Mouse (Mus musculus) heart, postnatal 14 days (tissue): ENCODE measurements around the gene AU022252. TPM values are rescaled to one million over a fixed set of nuclear protein-coding genes. Genes with fewer than 3 reads are reported as not detected.
"Not testable (repeated sequence)": the region's sequence is repeated elsewhere in the genome, so short reads cannot be mapped to it uniquely, and the experiment has no call there.

Experiments
- DNase-seq, 2 experiments: peaks; one replicate each; pipeline ENCODE4 v3.0.0; 2021 to 2022
- intact Hi-C: fragments of 180-260 bp; cut with DNase I; formaldehyde crosslinking; loops from one replicate; pipeline ENCODE4 v1.15.1; 2025
- long read RNA-seq, 2 experiments: library from polyadenylated mRNA; stranded (forward); transcript quantifications; one replicate each; pipeline ENCODE4 v2.0.0; 2021
- total RNA-seq, 2 experiments: library from RNA; stranded (reverse); gene quantifications; 2 replicates each; pipeline ENCODE4 v1.2.3; 2021

The AU022252 gene
- total RNA-seq, result 10 to 100 TPM; 21.1 to 23.4 TPM
- long read RNA-seq, experiment 1, full-length matches to known transcripts, result 7 of 8 reads
- long read RNA-seq, experiment 1, partial matches to known transcripts, result 1 of 8 reads
- long read RNA-seq, experiment 1, other reads (novel, unspliced or antisense), result 0 of 8 reads
- long read RNA-seq, experiment 2, full-length matches to known transcripts, result 7 of 11 reads
- long read RNA-seq, experiment 2, partial matches to known transcripts, result 0 of 11 reads
- long read RNA-seq, experiment 2, other reads (novel, unspliced or antisense), result 4 of 11 reads

DNA sequence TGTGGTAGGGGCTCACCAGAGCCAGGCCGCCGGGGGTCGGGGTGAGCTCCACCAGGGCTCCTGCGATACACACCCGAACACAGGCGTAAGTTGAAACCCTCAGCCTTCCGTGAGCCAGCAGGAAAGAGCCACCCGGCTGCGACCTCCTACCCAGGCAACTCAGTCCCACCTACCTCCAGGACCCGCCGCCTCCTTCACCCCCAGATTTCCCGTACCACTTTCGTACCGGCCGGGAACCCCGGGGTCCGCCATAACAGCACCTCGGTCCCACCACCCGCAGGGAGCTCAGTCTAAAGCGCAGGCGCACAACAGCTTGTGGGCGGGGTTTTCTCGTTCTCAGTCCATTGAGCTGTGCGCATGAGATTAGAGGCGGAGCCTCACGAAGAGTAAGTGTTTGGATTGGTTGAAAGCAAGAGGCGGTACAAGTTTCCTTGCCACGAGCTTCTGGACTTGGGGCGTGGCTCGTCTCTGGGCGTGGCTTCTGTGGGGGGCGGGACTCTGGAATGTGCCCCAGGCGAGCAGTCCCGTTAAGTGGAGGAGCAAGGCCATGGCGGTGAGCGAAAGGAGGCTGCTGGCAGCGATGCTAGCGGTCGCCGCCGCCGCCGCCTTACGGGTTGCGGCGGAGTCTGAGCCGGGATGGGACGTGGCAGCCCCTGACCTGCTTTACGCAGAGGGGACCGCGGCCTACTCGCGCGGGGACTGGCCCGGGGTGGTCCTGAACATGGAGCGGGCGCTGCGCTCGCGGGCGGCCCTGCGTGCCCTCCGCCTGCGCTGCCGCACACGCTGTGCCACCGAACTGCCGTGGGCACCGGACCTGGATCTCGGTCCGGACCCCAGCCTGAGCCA lies at the start of gene AU022252, which contains the start of gene P3h1:
Gene AU022252 (minus strand): TSS at position 303 of the 846 bp plus-strand sequence.
Gene P3h1 (plus strand): TSS at position 506 of the 846 bp plus-strand sequence.
- intact Hi-C loops, result no loop called here
- DNase-seq, result peak; percentile 98 to 99

- intact Hi-C loops, DNase-seq: not testable (repeated sequence)
Observed at GRCm38 (mm10) chr4:119278784-119279183, 46.3 kb upstream of the AU022252 start.

- DNase-seq, result no peak
- intact Hi-C loops, result loop anchor here (2.0 kb wide), 1 partner anchor 17 kb away; no protein-coding TSS in a partner anchor
Observed at GRCm38 (mm10) chr4:119275726-119276125, 43.2 kb upstream of the AU022252 start.

DNA sequence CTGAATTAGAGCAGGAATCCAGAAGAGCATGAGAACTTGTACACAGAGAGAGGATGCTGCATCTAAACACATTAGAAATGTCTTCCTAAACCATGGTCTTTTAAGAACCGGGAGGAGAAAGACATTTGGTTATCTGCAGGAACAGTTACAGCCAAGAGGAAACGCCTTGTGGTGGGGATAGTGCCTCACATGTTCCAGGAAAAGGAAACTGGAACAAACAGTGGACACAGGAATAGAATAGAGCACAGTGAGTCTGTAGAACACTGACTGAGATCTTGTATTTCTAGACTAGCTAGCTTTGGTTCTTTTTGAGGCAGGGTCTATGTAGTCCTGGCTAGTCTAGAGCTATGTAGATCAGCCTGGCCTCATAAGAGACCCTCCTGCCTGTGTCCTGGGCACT lies 42.7 kb upstream of the AU022252 start:
- DNase-seq, result no peak
- intact Hi-C loops, result no loop called here

GRCm38 (mm10) chr4:119274627-119275026 lies 42.1 kb upstream of the AU022252 start:
- intact Hi-C loops, result no loop called here
- peak; percentile 48 to 66 for DNase-seq

DNA sequence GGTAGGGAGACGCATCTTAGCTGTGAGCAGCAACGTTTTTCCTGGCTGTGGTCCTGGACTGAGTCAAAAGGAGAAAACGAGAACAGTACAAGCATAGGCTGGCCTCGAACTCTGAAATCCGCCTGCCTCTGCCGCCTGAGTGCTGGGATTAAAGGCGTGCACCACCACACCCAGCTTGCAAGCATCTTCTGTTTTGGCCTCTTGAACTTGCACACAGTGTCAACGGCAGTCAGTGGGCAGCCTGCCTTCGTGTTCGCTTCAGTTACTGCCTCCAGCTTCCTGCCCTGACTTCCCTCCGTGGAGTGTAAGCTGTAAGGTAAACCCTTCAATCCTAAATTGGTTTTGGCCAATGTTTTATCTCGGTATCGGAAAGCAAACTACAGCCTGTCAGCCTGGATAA lies 34.1 kb upstream of the AU022252 start:
- intact Hi-C loops, result no loop called here
- DNase-seq, result no peak

GRCm38 (mm10) chr4:119263459-119263858 lies 30.9 kb upstream of the AU022252 start:
- intact Hi-C loops, result no loop called here
- no peak for DNase-seq

- intact Hi-C loops, result no loop called here
- no peak for DNase-seq
Observed at GRCm38 (mm10) chr4:119262483-119262882, 30.0 kb upstream of the AU022252 start.

- intact Hi-C loops, result no loop called here
- no peak for DNase-seq
Observed at GRCm38 (mm10) chr4:119261087-119261713, 28.7 kb upstream of the AU022252 start.

- DNase-seq, result no peak
- intact Hi-C loops, result loop anchor here (5.0 kb wide), 1 partner anchor 408 kb away; no protein-coding TSS in a partner anchor
Observed at GRCm38 (mm10) chr4:119259344-119260254, 27.1 kb upstream of the AU022252 start.

DNA sequence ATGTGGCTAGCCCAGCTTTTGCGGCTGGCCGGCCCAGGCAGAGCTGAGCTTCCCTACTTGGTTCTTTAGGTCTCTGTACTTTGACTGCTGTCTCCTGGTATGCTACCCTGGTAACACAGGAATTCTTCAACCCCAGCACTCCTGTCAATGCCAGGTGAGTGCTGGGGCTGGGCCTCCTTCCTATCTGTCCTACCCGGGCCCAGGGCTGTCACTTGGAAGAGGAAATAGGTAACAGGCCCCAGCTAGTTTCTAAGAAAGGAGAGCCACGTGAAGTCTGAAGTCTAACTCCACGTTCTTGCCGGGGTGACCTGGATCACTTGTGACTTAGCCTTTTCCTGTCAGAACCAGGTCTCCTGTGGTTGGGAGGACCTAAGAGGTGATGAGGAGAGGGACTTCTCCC lies 24.6 kb upstream of the AU022252 start:
- intact Hi-C loops, result loop anchor here (5.0 kb wide), 1 partner anchor 410 kb away; no protein-coding TSS in a partner anchor
- DNase-seq, result no peak

GRCm38 (mm10) chr4:119255351-119255750 lies 22.8 kb upstream of the AU022252 start, which contains the start of gene Cldn19:
Gene Cldn19, plus strand, starts transcription at chr4:119255414.
- intact Hi-C loops, result loop anchor here (5.0 kb wide), 1 partner anchor 412 kb away; no protein-coding TSS in a partner anchor
- no peak for DNase-seq

DNA sequence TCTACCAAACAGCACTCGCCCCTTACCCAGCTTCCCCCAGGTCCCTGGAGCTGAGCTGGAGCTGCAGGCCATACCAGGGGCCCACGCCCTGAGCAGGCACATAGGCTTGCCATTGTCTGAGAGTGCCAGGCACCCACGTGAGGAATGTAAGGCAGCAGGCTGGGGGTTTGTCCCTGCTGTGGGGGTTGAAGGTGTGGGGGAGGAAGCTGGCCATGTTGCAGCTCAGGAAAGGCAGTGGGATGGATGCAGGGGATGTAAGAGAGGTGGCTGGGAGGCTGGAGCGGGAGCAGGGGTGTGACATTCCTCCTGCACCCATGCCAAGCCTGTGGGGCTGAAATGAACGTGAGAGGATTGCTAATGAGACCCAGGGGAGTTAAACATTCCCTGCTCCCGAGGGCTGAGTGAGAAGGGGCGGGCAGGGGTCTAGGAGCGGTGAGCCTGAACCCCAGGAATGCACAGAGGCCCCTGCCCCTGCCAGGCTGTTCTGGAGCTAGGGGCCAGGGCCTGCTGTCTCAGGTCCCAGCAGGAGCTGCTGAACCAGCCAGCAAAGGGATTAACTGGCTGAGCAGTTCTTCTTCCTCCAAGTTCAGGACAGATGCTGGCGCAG lies 21.6 kb upstream of the AU022252 start:
- intact Hi-C loops, result no loop called here
- DNase-seq, result no peak

DNA sequence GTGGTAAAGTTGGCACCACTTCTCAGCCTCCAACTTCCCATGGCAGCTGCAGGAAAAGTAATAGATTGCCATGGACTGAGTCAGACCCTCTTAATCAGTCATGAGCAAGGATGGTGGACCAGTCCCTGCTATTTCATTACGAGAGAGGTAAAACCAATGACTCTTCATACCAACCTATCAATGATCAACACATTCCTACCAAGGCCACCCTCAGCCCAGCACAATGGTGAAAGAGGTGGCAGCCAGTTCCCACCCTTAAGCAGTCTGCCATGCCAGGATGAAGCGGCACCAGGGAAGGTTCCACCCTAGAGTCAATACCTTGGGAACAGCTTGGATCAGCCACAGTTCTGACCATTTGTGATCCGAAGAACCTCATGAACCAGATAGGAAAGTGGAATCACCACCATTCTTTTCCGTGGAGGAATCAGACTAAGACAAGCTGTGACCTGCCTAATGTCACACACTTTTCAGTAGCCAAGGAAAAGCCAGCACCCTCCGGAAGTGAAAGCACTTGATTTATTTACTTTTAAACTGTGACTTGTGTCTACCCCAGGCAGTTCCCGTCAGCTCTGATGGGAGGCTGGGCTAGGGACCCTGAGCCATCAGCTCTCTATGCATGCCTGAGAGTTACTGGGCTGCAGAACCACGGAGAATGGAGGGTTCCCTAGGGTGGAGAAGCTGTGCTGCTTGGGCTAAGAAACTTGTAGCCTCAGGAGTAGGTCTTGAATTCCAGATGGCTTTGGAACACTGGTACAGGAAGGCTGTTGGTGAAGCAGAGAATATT lies 19.7 kb upstream of the AU022252 start:
- DNase-seq, result no peak
- intact Hi-C loops, result no loop called here

GRCm38 (mm10) chr4:119248407-119248965 lies 16.0 kb upstream of the AU022252 start:
- intact Hi-C loops, result loop anchor here (5.0 kb wide), 3 partner anchors 74 to 374 kb away; partner anchors contain the start of genes Ppcs, Ppih and Zmynd12
- DNase-seq, result no peak

GRCm38 (mm10) chr4:119247462-119248235 lies 15.1 kb upstream of the AU022252 start:
- DNase-seq, result peak; percentile 85 to 86
- intact Hi-C loops, result loop anchor here (1.0 to 5.0 kb wide), 5 partner anchors 47 to 375 kb away; partner anchors contain the start of genes Ppcs, Ppih, Ybx1 and Zmynd12

GRCm38 (mm10) chr4:119246688-119247225 lies 14.2 kb upstream of the AU022252 start:
- intact Hi-C loops, result loop anchor here (1.0 to 5.0 kb wide), 5 partner anchors 48 to 376 kb away; partner anchors contain the start of genes Ppcs, Ppih, Ybx1 and Zmynd12
- no peak for DNase-seq
